Mouse (Mus musculus) ES-E14 (cell line): Measurements from ENCODE around the gene Pola2. TPM values are rescaled to one million over a fixed set of nuclear protein-coding genes. Genes with fewer than 3 reads are reported as not detected.

ENCODE experiments used
- DNase-seq: peaks from one replicate; pipeline ENCODE4 v3.0.0-alpha.2; 2013; ENCODE audit warnings: low read depth, low spot score
- H3K27ac ChIP-seq: 2 replicates; pipeline ENCODE4 v1.5.1; 2012; ENCODE audit warnings: low read depth, mild to moderate bottlenecking, low read length, moderate library complexity, mixed read lengths; ENCODE audit not compliant: poor library complexity, insufficient read depth, severe bottlenecking
- H3K36me3 ChIP-seq: 2 replicates; pipeline ENCODE4 v1.6.1; 2012; ENCODE audit warnings: mild to moderate bottlenecking, low read length, moderate library complexity, mixed read lengths; ENCODE audit not compliant: control insufficient read depth, poor library complexity, insufficient read depth, severe bottlenecking
- H3K4me1 ChIP-seq, 2 experiments: fragments of 150-350 bp in 1 of 2; sonication (generic) in 1 of 2; 2 replicates each; pipeline ENCODE4 v1.6.1; 2012; ENCODE audit warnings: low read length in 2 of 2, mild to moderate bottlenecking in 1 of 2, mixed read lengths in 1 of 2; ENCODE audit not compliant: control insufficient read depth in 2 of 2, insufficient read depth in 2 of 2, poor library complexity in 1 of 2
- H3K4me3 ChIP-seq, 2 experiments: fragments of 150-350 bp in 1 of 2; sonication (generic) in 1 of 2; 2 replicates each; pipeline ENCODE4 v1.5.1; 2012; ENCODE audit warnings: low read length in 2 of 2, low read depth in 1 of 2, mild to moderate bottlenecking in 1 of 2, mixed read lengths in 1 of 2; ENCODE audit not compliant: insufficient read depth in 1 of 2, poor library complexity in 1 of 2, severe bottlenecking in 1 of 2
- H3K9ac ChIP-seq: 2 replicates; pipeline ENCODE4 v1.6.1; 2012; ENCODE audit warnings: low read depth, mild to moderate bottlenecking, low read length, mixed read lengths; ENCODE audit not compliant: poor library complexity, insufficient read depth, severe bottlenecking
- H3K9me3 ChIP-seq: fragments of 150-350 bp; sonication (generic); 2 replicates; pipeline ENCODE4 v1.6.1; 2012; ENCODE audit warnings: low read depth, mild to moderate bottlenecking, low read length; ENCODE audit not compliant: control insufficient read depth, insufficient read depth
- CHD2 ChIP-seq: IDR thresholded peaks from 2 replicates; pipeline ENCODE4 v1.6.1; 2014; ENCODE audit warnings: mild to moderate bottlenecking, low read depth, low read length, inconsistent platforms
- HCFC1 ChIP-seq: IDR thresholded peaks from 2 replicates; pipeline ENCODE4 v1.6.1; 2012; ENCODE audit warnings: low read length, inconsistent platforms, borderline replicate concordance; ENCODE audit not compliant: insufficient read depth
- MAFK ChIP-seq: IDR thresholded peaks from 2 replicates; pipeline ENCODE4 v1.6.1; 2014; ENCODE audit warnings: mild to moderate bottlenecking, low read depth, low read length, inconsistent platforms; ENCODE audit not compliant: insufficient read depth
- ZC3H11A ChIP-seq: IDR thresholded peaks from 2 replicates; pipeline ENCODE4 v1.6.1; 2012; ENCODE audit warnings: low read depth, mild to moderate bottlenecking, inconsistent platforms, low read length, borderline replicate concordance
- ZNF384 ChIP-seq: IDR thresholded peaks from 2 replicates; pipeline ENCODE4 v1.6.1; 2012; ENCODE audit warnings: low read depth, low read length, inconsistent platforms
- in situ Hi-C, 2 experiments: fragments of 600-800 bp; cut with MboI; formaldehyde crosslinking; loops; one replicate each; pipeline ENCODE4 v1.15.1; 2025; ENCODE audit warnings: low sequenced_read_pairs in 2 of 2, inconsistent platforms in 1 of 2; ENCODE audit not compliant: unreplicated experiment in 2 of 2
- total RNA-seq: library from RNA; depleted of rRNA; stranded (reverse); fragments of 300-350 nt; gene quantifications from 2 replicates; pipeline ENCODE4 v1.2.3, GENCODE M21; 2012

Gene Pola2
- total RNA-seq, 1 experiment, result 69.7 TPM

DNA sequence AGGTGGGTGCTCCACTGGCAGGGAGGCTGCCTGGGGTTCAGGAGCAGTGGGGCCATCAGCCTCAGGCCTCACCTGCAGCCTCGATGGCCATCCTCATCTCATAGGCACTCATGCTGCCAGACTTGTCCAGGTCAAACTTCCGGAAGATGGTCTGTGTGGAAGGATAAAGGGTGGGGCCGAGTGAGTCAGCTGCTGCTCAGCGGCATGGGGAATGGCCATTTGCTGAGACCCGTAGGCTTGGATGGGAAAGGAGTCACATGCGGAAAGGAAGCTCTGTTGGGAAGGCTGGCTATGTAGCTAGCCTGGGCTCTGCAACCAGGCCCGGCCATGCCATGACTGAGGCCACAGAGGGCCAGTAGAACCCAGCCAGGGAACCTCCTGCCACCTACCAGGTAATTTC is 27.5 kb upstream of the Pola2 start:
- peaks cover 5% of the 10 kb centered on the region; the same call in 1 of the 2 replicates for H3K36me3 ChIP-seq
- TF ChIP-seq MAFK (no peak), HCFC1 (no peak), ZNF384 (no peak), ZC3H11A (no peak), CHD2 (no peak)
- DNase-seq, result no peak
- no peak overlapping the region for H3K4me3 ChIP-seq
- no peak overlapping the region; the same call in 1 of the 2 replicates for H3K9ac ChIP-seq
- in situ Hi-C loops, result no loop called here
- no peaks in the 10 kb centered on the region for H3K9me3 ChIP-seq
- H3K4me1 ChIP-seq, result peaks cover 0 to 17% of the 10 kb centered on the region in 2 experiments; a peak in 2 of 4 replicates
- H3K27ac ChIP-seq, result no peak overlapping the region

DNA sequence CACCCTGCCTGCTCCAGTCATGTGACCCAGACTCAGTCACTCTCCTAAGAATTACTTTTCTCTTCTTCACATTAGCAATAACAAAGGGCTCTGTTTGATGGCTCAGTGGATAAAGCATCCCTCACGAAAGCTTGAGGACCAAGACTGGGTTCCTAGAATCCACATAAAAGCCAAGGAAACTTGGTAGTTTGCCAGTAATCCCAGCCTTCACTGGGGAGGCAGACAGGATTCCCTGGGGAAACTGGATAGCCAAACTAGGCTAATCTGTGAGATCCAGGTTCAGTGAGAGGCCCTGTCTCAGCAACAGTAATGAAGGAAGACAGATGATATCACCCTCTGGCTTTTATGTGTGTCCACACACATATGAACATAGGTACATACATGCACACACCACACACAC is 26.9 kb upstream of the Pola2 start:
- no peak overlapping the region for H3K9ac ChIP-seq
- H3K36me3 ChIP-seq, result peaks cover 5% of the 10 kb centered on the region; the same call in 1 of the 2 replicates
- in situ Hi-C loops, result no loop called here
- no peak overlapping the region for H3K27ac ChIP-seq
- no peak for DNase-seq
- no peaks in the 10 kb centered on the region for H3K9me3 ChIP-seq
- TF ChIP-seq CHD2 (no peak), ZNF384 (no peak), MAFK (no peak), HCFC1 (no peak), ZC3H11A (no peak)
- H3K4me3 ChIP-seq, result no peak overlapping the region
- H3K4me1 ChIP-seq, result peaks cover 0 to 21% of the 10 kb centered on the region in 2 experiments; a peak in 3 of 4 replicates

GRCm38 (mm10) chr19:5990033-5990432 is 26.0 kb upstream of the Pola2 start:
- peaks cover 5% of the 10 kb centered on the region; the same call in 1 of the 2 replicates for H3K36me3 ChIP-seq
- H3K9me3 ChIP-seq, result no peaks in the 10 kb centered on the region
- no peak overlapping the region for H3K9ac ChIP-seq
- no peak overlapping the region for H3K4me3 ChIP-seq
- TF ChIP-seq CHD2 (no peak), MAFK (no peak), HCFC1 (no peak), ZNF384 (no peak), ZC3H11A (no peak)
- H3K27ac ChIP-seq, result no peak overlapping the region
- H3K4me1 ChIP-seq, result peaks cover 0 to 27% of the 10 kb centered on the region in 2 experiments; a peak in 3 of 4 replicates
- no peak for DNase-seq
- in situ Hi-C loops, result no loop called here

DNA sequence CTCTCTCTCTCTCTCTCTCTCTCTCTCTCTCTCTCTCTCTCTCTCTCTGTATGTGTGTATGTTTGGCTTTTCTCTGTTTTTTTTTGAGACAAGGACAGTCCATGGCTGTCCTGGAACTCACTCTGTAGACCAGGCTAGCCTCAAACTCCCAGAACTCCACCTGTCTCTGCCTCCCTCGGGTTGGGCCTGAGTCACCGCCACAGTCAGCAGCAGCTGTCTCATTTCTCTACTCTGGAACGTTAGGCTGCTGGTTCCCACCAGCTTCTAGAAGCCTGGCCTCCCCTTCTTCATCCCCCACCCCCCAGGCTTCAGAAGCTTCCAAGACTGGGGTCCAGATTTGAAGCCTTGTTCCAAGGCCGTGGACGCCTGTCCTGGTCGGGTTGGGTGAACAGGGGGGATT is 25.6 kb upstream of the Pola2 start:
- in situ Hi-C loops, result no loop called here
- H3K27ac ChIP-seq, result no peak overlapping the region
- H3K4me3 ChIP-seq, result no peak overlapping the region
- no peak for DNase-seq
- H3K4me1 ChIP-seq, result peaks cover 0 to 27% of the 10 kb centered on the region in 2 experiments; a peak in 3 of 4 replicates
- no peaks in the 10 kb centered on the region for H3K9me3 ChIP-seq
- peaks cover 5% of the 10 kb centered on the region; the same call in 1 of the 2 replicates for H3K36me3 ChIP-seq
- H3K9ac ChIP-seq, result no peak overlapping the region
- TF ChIP-seq MAFK (no peak), ZNF384 (no peak), ZC3H11A (no peak), CHD2 (no peak), HCFC1 (no peak)
